Mouse (Mus musculus) T-helper 1 cell (primary cell): ENCODE data around the gene Thoc3.
"Not testable (repeated sequence)": the region's sequence is repeated elsewhere in the genome, so short reads cannot be mapped to it uniquely, and the experiment has no call there.

Experiments
- in situ Hi-C: fragments of 300-600 bp; cut with MboI, MseI; formaldehyde crosslinking; loops from one replicate; pipeline ENCODE4 v1.15.1; 2025; ENCODE audit warnings: high pct_unique_total_duplicates

Gene Thoc3

GRCm38 (mm10) chr13:54468098-54469011, at the start of gene Thoc3:
Thoc3 (minus strand) TSS chr13:54468849.
- in situ Hi-C loops: no loop called here

- in situ Hi-C loops: no loop called here
These were observed 37.3 kb upstream of the Thoc3 start for GRCm38 (mm10) chr13:54505920-54506319.

GRCm38 (mm10) chr13:54504611-54505260, 36.1 kb upstream of the Thoc3 start:
- in situ Hi-C loops: no loop called here

GRCm38 (mm10) chr13:54503604-54504521, 35.2 kb upstream of the Thoc3 start, which contains the start of gene Simc1:
Simc1 (plus strand) TSS chr13:54503779.
- in situ Hi-C loops: no loop called here

GRCm38 (mm10) chr13:54503278-54503603, 34.6 kb upstream of the Thoc3 start:
- in situ Hi-C loops: no loop called here

GRCm38 (mm10) chr13:54501957-54502690, 33.5 kb upstream of the Thoc3 start:
- in situ Hi-C loops: no loop called here

GRCm38 (mm10) chr13:54501352-54501751, 32.7 kb upstream of the Thoc3 start:
- in situ Hi-C loops: no loop called here

- in situ Hi-C loops: not testable (repeated sequence)
These were observed 30.9 kb upstream of the Thoc3 start for GRCm38 (mm10) chr13:54499551-54499950.

- in situ Hi-C loops: no loop called here
These were observed 22.7 kb upstream of the Thoc3 start for GRCm38 (mm10) chr13:54491381-54491780.

GRCm38 (mm10) chr13:54490411-54490810, 21.8 kb upstream of the Thoc3 start:
- in situ Hi-C loops: no loop called here

- in situ Hi-C loops: no loop called here
These were observed 12.8 kb upstream of the Thoc3 start for GRCm38 (mm10) chr13:54481498-54481897.

- in situ Hi-C loops: no loop called here
These were observed 10.6 kb upstream of the Thoc3 start for GRCm38 (mm10) chr13:54479286-54479685.

- in situ Hi-C loops: no loop called here
These were observed 7.1 kb upstream of the Thoc3 start for GRCm38 (mm10) chr13:54475702-54476101.

- in situ Hi-C loops: no loop called here
These were observed 6.3 kb upstream of the Thoc3 start for GRCm38 (mm10) chr13:54474996-54475395.

- in situ Hi-C loops: no loop called here
These were observed 3.3 kb upstream of the Thoc3 start for GRCm38 (mm10) chr13:54471967-54472366.

- in situ Hi-C loops: no loop called here
These were observed 334 bp upstream of the Thoc3 start for GRCm38 (mm10) chr13:54469012-54469354.

- in situ Hi-C loops: no loop called here
These were observed 9.4 kb downstream of the Thoc3 start for GRCm38 (mm10) chr13:54459282-54459681.

GRCm38 (mm10) chr13:54457062-54457461, 11.6 kb downstream of the Thoc3 start:
- in situ Hi-C loops: no loop called here

GRCm38 (mm10) chr13:54447496-54448224, 21.0 kb downstream of the Thoc3 start:
- in situ Hi-C loops: loop anchor here (5.0 kb wide), 1 partner anchor 195 kb away; no protein-coding TSS in a partner anchor
